Mouse (Mus musculus) myocyte (in vitro differentiated cells): ENCODE results near the gene Nfkbil1. TPM values are rescaled to one million over a fixed set of nuclear protein-coding genes. Genes with fewer than 3 reads are reported as not detected.

Experiments used
- H3K27me3 ChIP-seq: one replicate; pipeline ENCODE4 v1.6.1; 2011; ENCODE audit not compliant: control insufficient read depth, insufficient read depth, insufficient read length
- H3K36me3 ChIP-seq: one replicate; pipeline ENCODE4 v1.6.1; 2011; ENCODE audit not compliant: control insufficient read depth, insufficient read depth
- H3K4me2 ChIP-seq: one replicate; pipeline ENCODE4 v1.6.1; 2011; ENCODE audit warnings: low read depth, control low read depth
- H3K4me3 ChIP-seq: one replicate; pipeline ENCODE4 v1.5.1; 2011; ENCODE audit warnings: mild to moderate bottlenecking, control low read depth, moderate library complexity
- H3K79me2 ChIP-seq: one replicate; pipeline ENCODE4 v1.6.1; 2011; ENCODE audit not compliant: control insufficient read depth, insufficient read depth
- H3ac ChIP-seq: one replicate; pipeline ENCODE4 v1.6.1; 2011; ENCODE audit not compliant: control insufficient read depth, insufficient read length
- CEBPB ChIP-seq: IDR thresholded peaks from 2 replicates; pipeline ENCODE4 v1.6.1; 2011; ENCODE audit warnings: mild to moderate bottlenecking, moderate library complexity; ENCODE audit not compliant: poor library complexity, insufficient read depth, severe bottlenecking
- E2F4 ChIP-seq: IDR thresholded peaks from one replicate; pipeline ENCODE4 v1.6.1; 2011; ENCODE audit warnings: mild to moderate bottlenecking, control low read depth, moderate library complexity; ENCODE audit not compliant: insufficient read depth
- MAX ChIP-seq: IDR thresholded peaks from one replicate; pipeline ENCODE4 v1.6.1; 2011; ENCODE audit warnings: low read depth, mild to moderate bottlenecking, control low read depth
- MYOD1 ChIP-seq, 3 experiments: IDR thresholded peaks; one replicate each; pipeline ENCODE4 v1.6.1; 2011; ENCODE audit warnings: control low read depth in 2 of 3, low read depth in 2 of 3, mild to moderate bottlenecking in 2 of 3, moderate library complexity in 1 of 3; ENCODE audit not compliant: insufficient read length in 2 of 3, control insufficient read depth in 1 of 3
- MYOG ChIP-seq, 3 experiments: IDR thresholded peaks; one replicate each; pipeline ENCODE4 v1.6.1; 2011; ENCODE audit warnings: control low read depth in 2 of 3, low read depth in 2 of 3, mild to moderate bottlenecking in 2 of 3; ENCODE audit not compliant: insufficient read length in 2 of 3, control insufficient read depth in 1 of 3, insufficient read depth in 1 of 3
- POLR2A ChIP-seq: IDR thresholded peaks from one replicate; pipeline ENCODE4 v1.6.1; 2011; ENCODE audit warnings: low read depth, mild to moderate bottlenecking, control low read depth, moderate library complexity; ENCODE audit not compliant: insufficient read length
- POLR2AphosphoS2 ChIP-seq: IDR thresholded peaks from one replicate; pipeline ENCODE4 v1.6.1; 2011; ENCODE audit warnings: low read depth, control low read depth; ENCODE audit not compliant: insufficient read length
- REST ChIP-seq: IDR thresholded peaks from one replicate; pipeline ENCODE4 v1.6.1; 2011; ENCODE audit warnings: mild to moderate bottlenecking, control low read depth, moderate library complexity; ENCODE audit not compliant: insufficient read depth, insufficient read length
- SRF ChIP-seq: IDR thresholded peaks from one replicate; pipeline ENCODE4 v1.6.1; 2011; ENCODE audit warnings: low read depth; ENCODE audit not compliant: control insufficient read depth, insufficient read length
- TCF12 ChIP-seq: IDR thresholded peaks from one replicate; pipeline ENCODE4 v1.6.1; 2011; ENCODE audit warnings: mild to moderate bottlenecking, control low read depth; ENCODE audit not compliant: poor library complexity, insufficient read depth, severe bottlenecking
- TCF3 ChIP-seq: IDR thresholded peaks from one replicate; pipeline ENCODE4 v1.6.1; 2011; ENCODE audit warnings: low read depth, control low read depth; ENCODE audit not compliant: insufficient read length
- USF1 ChIP-seq: IDR thresholded peaks from one replicate; pipeline ENCODE4 v1.6.1; 2011; ENCODE audit warnings: low read depth, mild to moderate bottlenecking, control low read depth, moderate library complexity
- polyA plus RNA-seq: library from polyadenylated mRNA; unstranded; fragments of >200 nt; fragmentation: generic; extraction: Trizol; gene quantifications from one replicate; pipeline ENCODE4 v1.2.1, GENCODE M21; 2012; ENCODE audit warnings: missing spikeins

Nfkbil1 gene
- polyA plus RNA-seq, 1 experiment = 27.1 TPM

DNA sequence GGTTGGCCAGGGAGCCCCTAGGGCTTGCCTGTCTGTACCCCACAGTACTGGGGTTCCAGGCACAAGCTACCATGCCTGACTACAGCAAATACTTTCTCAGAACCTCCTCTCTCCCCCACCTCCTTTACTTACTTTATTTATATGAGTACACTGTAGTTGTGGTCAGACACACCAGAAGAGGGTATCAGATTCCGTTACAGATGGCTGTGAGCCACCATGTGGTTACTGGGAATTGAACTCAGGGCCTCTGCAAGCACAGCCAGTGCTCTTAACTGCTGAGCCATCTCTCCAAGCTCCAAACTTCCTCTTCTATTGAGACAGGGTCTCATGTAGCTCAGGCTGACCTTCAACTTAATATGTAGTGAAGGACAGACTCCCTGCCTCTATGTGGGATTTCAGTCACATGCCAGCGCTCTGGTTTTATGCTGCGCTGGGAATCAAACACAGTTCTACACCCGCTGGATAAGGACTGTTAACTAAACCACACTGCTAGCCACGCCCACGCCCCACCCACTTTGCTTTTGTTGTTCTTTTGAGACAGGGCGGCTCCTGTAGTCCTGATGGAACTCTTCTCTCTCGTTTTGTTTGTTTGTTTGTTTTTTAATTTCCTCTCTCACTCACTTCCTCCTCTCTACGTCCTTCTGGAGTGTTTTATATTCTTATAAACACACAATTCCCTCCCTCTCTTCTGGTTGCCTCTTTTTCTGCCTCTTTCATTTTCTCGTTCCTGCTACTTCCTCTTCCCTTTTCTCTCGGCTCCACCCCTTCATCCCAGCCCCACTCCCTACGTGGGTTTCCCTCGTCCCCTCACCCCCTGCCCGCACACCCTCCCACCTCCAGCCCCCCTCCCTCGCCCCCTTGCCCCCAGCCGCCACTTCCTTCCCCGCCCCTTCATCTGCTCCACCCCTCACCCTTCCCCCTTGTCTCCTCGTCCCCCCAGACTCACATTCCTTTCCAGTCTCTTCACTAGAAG lies 49.7 kb downstream of the Nfkbil1 start:
- TF ChIP-seq USF1 (no peak), POLR2A (peak; percentile 38), SRF (no peak), MAX (no peak)

DNA sequence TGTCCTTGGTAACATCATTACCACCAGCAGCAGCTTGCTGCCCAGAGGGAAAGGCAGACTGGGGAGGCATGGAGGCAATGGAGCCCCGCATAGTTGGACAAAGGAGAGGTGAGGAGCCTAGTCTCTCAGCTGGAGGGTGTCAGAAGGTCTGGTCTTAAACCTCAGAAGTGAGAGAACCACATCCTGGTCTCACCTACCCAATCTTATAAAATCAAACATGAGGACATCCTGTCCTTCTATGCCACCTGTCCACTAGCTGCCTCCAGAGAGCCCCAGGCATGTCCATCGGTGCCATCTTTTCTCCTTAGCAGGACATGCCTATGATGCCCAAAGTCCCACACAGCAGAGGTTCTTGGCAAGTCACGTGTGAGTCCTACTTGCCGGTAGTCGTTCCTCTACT lies 55.5 kb downstream of the Nfkbil1 start:
- Histone ChIP-seq H3K36me3 (no peaks in the 10 kb centered on the region), H3K4me2 (no peak overlapping the region), H3K27me3 (no peaks in the 10 kb centered on the region), H3ac (no peak overlapping the region), H3K4me3 (no peak overlapping the region), H3K79me2 (no peaks in the 10 kb centered on the region)
- TF ChIP-seq MAX (no peak), MYOG (IDR thresholded peaks at IDR 0.05; ENCODE audit: control insufficient read depth in 1 of 3, insufficient read depth in 1 of 3, insufficient read length in 2 of 3, low read depth in 2 of 3) (no peak), POLR2AphosphoS2 (no peak), MYOD1 (IDR thresholded peaks at IDR 0.05; ENCODE audit: control insufficient read depth in 1 of 3, insufficient read length in 2 of 3, low read depth in 2 of 3) (no peak), TCF3 (no peak), USF1 (no peak), E2F4 (no peak), POLR2A (no peak), REST (no peak)

More for the DNA sequence above, 49.7 kb downstream of the Nfkbil1 start:
- Histone ChIP-seq H3ac (no peak overlapping the region), H3K4me3 (peak overlapping the region; percentile 29), H3K4me2 (peak overlapping the region; percentile 68), H3K36me3 (no peaks in the 10 kb centered on the region), H3K79me2 (no peaks in the 10 kb centered on the region), H3K27me3 (no peaks in the 10 kb centered on the region)

DNA sequence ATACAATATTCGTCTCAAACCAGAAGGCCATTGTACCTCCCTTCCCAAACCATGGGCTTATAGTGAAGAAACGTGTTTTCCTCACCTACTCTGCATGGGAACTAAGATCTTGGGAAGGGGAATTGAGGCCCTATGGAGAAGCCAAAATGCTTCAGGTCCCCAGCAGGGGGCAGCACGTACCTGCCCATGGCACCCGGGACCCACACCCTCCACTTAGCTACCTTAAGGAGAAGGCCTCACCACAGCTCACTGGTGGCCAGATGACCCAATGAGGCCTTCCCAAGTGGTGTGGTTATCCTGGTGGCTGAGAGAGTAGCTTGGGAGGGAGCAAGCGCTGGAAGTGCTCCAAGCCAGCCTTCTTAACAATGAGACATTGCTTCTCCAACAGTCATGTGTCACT lies 57.1 kb downstream of the Nfkbil1 start:
- Histone ChIP-seq H3K4me3 (no peak overlapping the region), H3K4me2 (no peak overlapping the region), H3K79me2 (no peaks in the 10 kb centered on the region), H3ac (no peak overlapping the region), H3K27me3 (no peaks in the 10 kb centered on the region), H3K36me3 (no peaks in the 10 kb centered on the region)
- TF ChIP-seq SRF (no peak), POLR2AphosphoS2 (no peak), MYOG (IDR thresholded peaks at IDR 0.05; ENCODE audit: control insufficient read depth in 1 of 3, insufficient read depth in 1 of 3, insufficient read length in 2 of 3, low read depth in 2 of 3) (no peak), TCF12 (no peak), TCF3 (no peak), E2F4 (no peak), USF1 (no peak)

DNA sequence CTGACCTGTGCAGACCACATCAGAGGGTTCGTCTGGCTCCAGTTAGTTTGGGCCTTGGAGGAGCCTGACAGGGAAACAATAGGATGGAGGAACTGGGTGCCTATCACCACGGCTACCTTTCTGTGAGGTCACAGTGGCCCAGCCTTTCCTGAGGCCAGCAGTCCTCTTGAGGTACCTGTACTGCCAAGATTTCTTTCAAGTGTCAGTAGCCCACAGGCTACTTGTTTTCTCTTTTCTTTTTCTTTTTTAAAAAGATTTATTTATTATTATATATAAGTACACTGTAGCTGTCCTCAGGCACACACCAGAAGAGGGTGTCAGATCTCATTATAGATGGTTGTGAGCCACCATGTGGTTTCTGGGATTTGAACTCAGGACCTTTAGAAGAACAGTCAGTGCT lies 59.6 kb downstream of the Nfkbil1 start, which contains the start of gene Aif1:
Gene Aif1, minus strand, starts transcription at position 101 of the 400 bp plus-strand sequence.
- no peak within 1 kb of the TSS for H3K4me2 ChIP-seq
- TF ChIP-seq POLR2AphosphoS2 (no peak), TCF12 (no peak), CEBPB (no peak), SRF (no peak), E2F4 (no peak), REST (no peak), MYOG (IDR thresholded peaks at IDR 0.05; ENCODE audit: control insufficient read depth in 1 of 3, insufficient read depth in 1 of 3, insufficient read length in 2 of 3, low read depth in 2 of 3) (no peak), TCF3 (no peak), USF1 (no peak), POLR2A (no peak), MYOD1 (IDR thresholded peaks at IDR 0.05; ENCODE audit: control insufficient read depth in 1 of 3, insufficient read length in 2 of 3, low read depth in 2 of 3) (no peak), MAX (no peak)

DNA sequence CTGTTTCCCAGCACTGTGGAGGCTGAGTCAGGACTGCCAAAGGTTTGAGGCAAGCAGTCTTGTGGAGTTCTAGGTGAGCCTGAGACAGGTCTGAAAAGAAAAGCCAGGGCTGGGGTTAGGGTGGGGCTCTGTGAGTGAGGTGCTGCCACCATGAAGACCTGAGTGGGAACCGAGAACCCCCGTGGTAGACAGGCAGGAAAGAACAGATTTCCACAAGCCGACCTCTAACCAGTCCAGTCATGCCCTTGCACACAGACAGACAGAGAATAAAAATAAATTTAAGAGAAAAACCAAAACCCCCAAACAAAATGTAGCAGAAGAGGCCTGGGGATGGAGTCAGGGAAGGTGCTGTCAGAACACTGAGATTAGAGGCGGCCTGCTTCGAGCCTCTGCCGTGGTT lies 60.2 kb downstream of the Nfkbil1 start:
- Histone ChIP-seq H3K36me3 (no peaks in the 10 kb centered on the region), H3K4me2 (no peak overlapping the region), H3ac (no peak overlapping the region), H3K79me2 (no peaks in the 10 kb centered on the region), H3K27me3 (no peaks in the 10 kb centered on the region), H3K4me3 (no peak overlapping the region)
- TF ChIP-seq POLR2AphosphoS2 (no peak), CEBPB (no peak), E2F4 (no peak), TCF12 (no peak), MAX (no peak), MYOG (IDR thresholded peaks at IDR 0.05; ENCODE audit: control insufficient read depth in 1 of 3, insufficient read depth in 1 of 3, insufficient read length in 2 of 3, low read depth in 2 of 3) (no peak), REST (no peak), POLR2A (no peak), SRF (no peak), TCF3 (no peak), MYOD1 (IDR thresholded peaks at IDR 0.05; ENCODE audit: control insufficient read depth in 1 of 3, insufficient read length in 2 of 3, low read depth in 2 of 3) (no peak)

More for the DNA sequence above, 59.6 kb downstream of the Nfkbil1 start, which contains the start of gene Aif1:
- Histone ChIP-seq H3K4me3 (no peak within 1 kb of the TSS), H3ac (no peak within 1 kb of the TSS), H3K79me2 (no peaks in the 10 kb centered on the region), H3K27me3 (no peaks in the 10 kb centered on the region), H3K36me3 (no peaks in the 10 kb centered on the region)
